In the genomic region with DNA sequence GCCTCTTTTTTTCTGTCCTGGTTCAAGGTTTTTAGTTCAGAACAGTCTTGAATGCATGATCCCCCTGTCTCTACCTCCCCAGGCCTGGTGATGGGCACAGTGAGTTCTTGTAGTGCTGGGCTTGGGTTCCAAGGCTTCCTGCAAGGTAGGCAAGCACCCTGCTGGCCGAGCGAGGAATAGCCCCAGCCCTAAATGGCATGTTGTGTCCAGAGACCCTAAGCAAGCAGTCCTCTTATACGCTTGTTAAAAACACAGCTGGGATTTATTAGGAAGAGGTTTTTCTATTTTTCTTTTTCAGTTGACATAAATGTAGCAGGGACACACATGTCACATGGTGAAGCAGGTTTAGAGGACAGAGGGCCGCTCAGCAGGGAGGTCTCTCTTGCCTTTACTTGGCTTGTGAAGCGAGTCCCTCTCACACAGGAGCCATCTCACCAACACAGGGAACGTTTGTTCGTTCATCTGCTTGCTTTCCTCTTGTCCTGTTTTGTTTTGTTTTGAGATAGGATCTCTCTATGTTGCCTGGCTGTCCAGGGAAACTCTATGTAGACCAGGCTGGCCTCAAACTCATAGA, we compare ENCODE assay signal across 11 mouse cellular contexts. TPM values are rescaled to one million over a fixed set of nuclear protein-coding genes. Genes with fewer than 3 reads are reported as not detected.
DNase-seq lines count a peak whose midpoint lies in the region; ATAC-seq and TF ChIP-seq lines count a peak whose summit lies in the region.
"Had no signal": no experiment of that assay in that cellular context is flagged by ENCODE, and none has a peak within 500 bp of the region (broad histone marks: within the 10 kb centered on the region; RNA-seq: fewer than 3 reads in every experiment).

No protein-coding gene starts in this region.

- peak; percentile 26; the same call in 1 of the 2 replicates for ATAC-seq in cerebellum, adult (ENCODE audit: insufficient number of reproducible peaks, low FRiP score, low TSS enrichment)
- ATAC-seq in liver, embryonic 11.5 days (replicated peaks; ENCODE audit: low FRiP score): no peak
- no peak for ATAC-seq in liver, postnatal 0 days

- H3K4me2 ChIP-seq in liver, embryonic 11.5 days: no peak overlapping the region
- no peak overlapping the region for H3K4me2 ChIP-seq in liver, postnatal 0 days (ENCODE audit: low read depth, low read length)
- H3K4me2 ChIP-seq: embryonic facial prominence, embryonic 12.5 days; hindbrain, embryonic 13.5 days; lung, embryonic 15.5 days had no signal

- 49% methylated on average over 7 of the region's 7 CpGs for WGBS in liver, embryonic 11.5 days
- WGBS in liver, postnatal 0 days (ENCODE audit: insufficient replicate concordance): 55% methylated on average over 7 of the region's 7 CpGs

- peak; percentile 71 for TF ChIP-seq CTCF in brain, embryonic 14.5 days (IDR thresholded peaks at IDR 0.05; ENCODE audit: borderline replicate concordance, extremely low read depth, insufficient read depth, insufficient read length)
- TF ChIP-seq CTCF in liver, postnatal 0 days (IDR thresholded peaks at IDR 0.05; ENCODE audit: low read depth): peak; percentile 70

- no peaks in the 10 kb centered on the region for H3K4me1 ChIP-seq in liver, embryonic 11.5 days (replicated peaks; ENCODE audit: control insufficient read depth, insufficient read depth, low read length)
- H3K4me1 ChIP-seq in liver, postnatal 0 days (ENCODE audit: insufficient read depth): peaks cover 7% of the 10 kb centered on the region; the same call in 1 of the 2 replicates

- no peak for DNase-seq in cerebellum, adult 9-11 months
- peak; percentile 37 for DNase-seq in liver
- no peak for DNase-seq in liver, embryonic 11.5 days (ENCODE audit: low spot score)
- peak; percentile 40 for DNase-seq in brain, embryonic 14.5 days (ENCODE audit: low read depth)
- no peak for DNase-seq in liver, postnatal 0 days
- no peak for DNase-seq in urinary bladder, postnatal 25 days (ENCODE audit: low spot score)
- DNase-seq in layer of hippocampus, adult 18-20 months (ENCODE audit: low spot score in 2 of 2): no peak

- TF ChIP-seq EP300 in liver, postnatal 0 days (IDR thresholded peaks at IDR 0.05; ENCODE audit: low read depth): no peak

- H3K9me3 ChIP-seq in liver, embryonic 11.5 days (ENCODE audit: control insufficient read depth, low read length): no peaks in the 10 kb centered on the region
- H3K9me3 ChIP-seq in liver, postnatal 0 days (ENCODE audit: low read length): no peaks in the 10 kb centered on the region
- H3K9me3 ChIP-seq: embryonic facial prominence, embryonic 12.5 days; hindbrain, embryonic 13.5 days; lung, embryonic 15.5 days had no signal

- no peaks in the 10 kb centered on the region for H3K27me3 ChIP-seq in liver, embryonic 11.5 days (replicated peaks; ENCODE audit: control insufficient read depth, insufficient read depth, low read length)
- no peaks in the 10 kb centered on the region for H3K27me3 ChIP-seq in liver, postnatal 0 days (ENCODE audit: insufficient read depth, low read length)
- H3K27me3 ChIP-seq: embryonic facial prominence, embryonic 12.5 days; lung, embryonic 15.5 days had no signal

- no peaks in the 10 kb centered on the region for H3K36me3 ChIP-seq in liver, embryonic 11.5 days (ENCODE audit: control insufficient read depth, insufficient read depth, low read length)
- 0 out of 2 replicates have a peak, but pooled peaks cover 2% of the 10 kb centered on the region for H3K36me3 ChIP-seq in liver, postnatal 0 days (replicated peaks; ENCODE audit: insufficient read depth, low read length)

- no peak for TF ChIP-seq POLR2A in brain, embryonic 14.5 days (IDR thresholded peaks at IDR 0.05; ENCODE audit: borderline replicate concordance, extremely low read depth, insufficient read depth, insufficient read length, poor library complexity, severe bottlenecking)

- no peak overlapping the region for H3K27ac ChIP-seq in liver, embryonic 11.5 days (ENCODE audit: low read depth, low read length)
- no peak overlapping the region for H3K27ac ChIP-seq in liver, postnatal 0 days (ENCODE audit: low read depth)
- H3K27ac ChIP-seq: embryonic facial prominence, embryonic 12.5 days; hindbrain, embryonic 13.5 days; lung, embryonic 15.5 days had no signal

- H3K9ac ChIP-seq in liver, embryonic 11.5 days (ENCODE audit: low read depth, low read length): no peak overlapping the region
- no peak overlapping the region for H3K9ac ChIP-seq in liver, postnatal 0 days (replicated peaks)
- H3K9ac ChIP-seq: embryonic facial prominence, embryonic 12.5 days; hindbrain, embryonic 13.5 days; lung, embryonic 15.5 days had no signal

- H3K4me3 ChIP-seq in liver, embryonic 11.5 days (ENCODE audit: low read depth, low read length): no peak overlapping the region
- H3K4me3 ChIP-seq in liver, postnatal 0 days (ENCODE audit: low read depth, low read length): no peak overlapping the region
- H3K4me3 ChIP-seq: embryonic facial prominence, embryonic 12.5 days; hindbrain, embryonic 13.5 days; lung, embryonic 15.5 days had no signal

RNA-seq across cellular contexts. Expression of gene Keap1, which starts 25.5 kb away (rescaled TPM):
- polyA plus RNA-seq in liver, embryonic 11.5 days (2014; fragmentation: Nextera tagmentation; extraction: Ambion mirVana): 43.8 and 45.1 TPM in 2 replicates
- polyA plus RNA-seq in brain, embryonic 14.5 days (2012; rRNA removed): 58.7 and 59.7 TPM in 2 replicates
- polyA plus RNA-seq in liver, postnatal 0 days (2015; fragmentation: Nextera tagmentation; extraction: Ambion mirVana): 22.9 and 26.5 TPM in 2 replicates
- total RNA-seq in layer of hippocampus, adult 18-20 months (2021): 10 to 100 TPM; 58.3 to 61.5 TPM

RNA-seq across cellular contexts. Expression of gene S1pr5, which starts 34.5 kb away (rescaled TPM):
- not detected in 2 replicates for polyA plus RNA-seq in liver, embryonic 11.5 days (2014; fragmentation: Nextera tagmentation; extraction: Ambion mirVana)
- 2.2 and 2.5 TPM in 2 replicates for polyA plus RNA-seq in brain, embryonic 14.5 days (2012; rRNA removed)
- polyA plus RNA-seq in liver, postnatal 0 days (2015; fragmentation: Nextera tagmentation; extraction: Ambion mirVana): 0.08 and 0.17 TPM in 2 replicates
- total RNA-seq in layer of hippocampus, adult 18-20 months (2021): 10 to 100 TPM; 13.5 to 14.5 TPM

RNA-seq across cellular contexts. Expression of gene Pde4a, which starts 48.2 kb away (rescaled TPM):
- 5.3 and 5.4 TPM in 2 replicates for polyA plus RNA-seq in liver, embryonic 11.5 days (2014; fragmentation: Nextera tagmentation; extraction: Ambion mirVana)
- 16.3 and 23.4 TPM in 2 replicates for polyA plus RNA-seq in brain, embryonic 14.5 days (2012; rRNA removed)
- 1.4 and 1.5 TPM in 2 replicates for polyA plus RNA-seq in liver, postnatal 0 days (2015; fragmentation: Nextera tagmentation; extraction: Ambion mirVana)
- 10 to 100 TPM; 83.4 to 86.6 TPM for total RNA-seq in layer of hippocampus, adult 18-20 months (2021)

RNA-seq across cellular contexts. Expression of gene Atg4d, which starts 51.4 kb away (rescaled TPM):
- polyA plus RNA-seq in liver, embryonic 11.5 days (2014; fragmentation: Nextera tagmentation; extraction: Ambion mirVana): 57.0 and 61.1 TPM in 2 replicates
- 38.1 and 45.9 TPM in 2 replicates for polyA plus RNA-seq in brain, embryonic 14.5 days (2012; rRNA removed)
- 49.3 and 51.2 TPM in 2 replicates for polyA plus RNA-seq in liver, postnatal 0 days (2015; fragmentation: Nextera tagmentation; extraction: Ambion mirVana)
- 10 to 100 TPM; 43.6 to 50.9 TPM for total RNA-seq in layer of hippocampus, adult 18-20 months (2021)

Comparison
In these comparisons a context has a peak if more than half of its experiments do, and no peak if none do; other contexts are left out.
1. DNase-seq: peak in liver (single experiment) and brain, embryonic 14.5 days (single experiment); none in cerebellum, adult 9-11 months (single experiment), liver, embryonic 11.5 days (single experiment), liver, postnatal 0 days (single experiment), urinary bladder, postnatal 25 days (single experiment) and layer of hippocampus, adult 18-20 months (0 of 2).